In genomic region chr3:69044645-69045399, GRCm38 (mm10) we compare ENCODE assay signal across 8 mouse cellular contexts. TPM values are rescaled to one million over a fixed set of nuclear protein-coding genes. Genes with fewer than 3 reads are reported as not detected.
DNase-seq lines count a peak whose midpoint lies in the region; ATAC-seq and TF ChIP-seq lines count a peak whose summit lies in the region.

Gene Trim59, minus strand, starts transcription at chr3:69044755.

- no peak for TF ChIP-seq CTCF in G1E (IDR thresholded peaks at IDR 0.05; ENCODE audit: low read depth, low read length)
- no peak for TF ChIP-seq CTCF in testis, adult 2 months (IDR thresholded peaks at IDR 0.05; ENCODE audit: control insufficient read depth, insufficient read depth, insufficient replicate concordance, low read depth, low read length)

- peak within 1 kb of the TSS; percentile 86 for H3K9ac ChIP-seq in forebrain, embryonic 15.5 days (replicated peaks)
- peak within 1 kb of the TSS; percentile 88 for H3K9ac ChIP-seq in neural tube, embryonic 14.5 days (replicated peaks; ENCODE audit: low read depth, low read length)

- peak; percentile 82 for DNase-seq in G1E (ENCODE audit: low spot score)
- DNase-seq in cerebellum, adult 11-12 months, result peak; percentile 93
- DNase-seq in heart, postnatal 25 days (ENCODE audit: low spot score), result peak; percentile 83
- peak; percentile 81 to 89 for DNase-seq in layer of hippocampus, adult 18-20 months (ENCODE audit: low spot score in 2 of 2)
- DNase-seq in lung, adult 18-20 months, result peak; percentile 87 to 91

- H3K4me1 ChIP-seq in G1E (ENCODE audit: insufficient read depth, low read depth, low read length), result peaks cover 33% of the 10 kb centered on the region
- H3K4me1 ChIP-seq in forebrain, embryonic 15.5 days, result peaks cover 40% of the 10 kb centered on the region
- 0 out of 2 replicates have a peak, but pooled peaks cover 3% of the 10 kb centered on the region for H3K4me1 ChIP-seq in neural tube, embryonic 14.5 days (ENCODE audit: control insufficient read depth, insufficient read depth, low read length)
- peaks cover 15% of the 10 kb centered on the region for H3K4me1 ChIP-seq in testis, adult 2 months (ENCODE audit: control insufficient read depth, insufficient read depth, low read length)

- peak within 1 kb of the TSS; percentile 96 for H3K27ac ChIP-seq in forebrain, embryonic 15.5 days (replicated peaks)
- H3K27ac ChIP-seq in neural tube, embryonic 14.5 days (ENCODE audit: low read depth, low read length), result peak within 1 kb of the TSS; percentile 84
- peak within 1 kb of the TSS; percentile 77 for H3K27ac ChIP-seq in testis, adult 2 months (ENCODE audit: control insufficient read depth, insufficient read depth, low read depth, low read length)

- peak; percentile 73 for ATAC-seq in G1E (ENCODE audit: extremely low read depth, insufficient number of reproducible peaks, low FRiP score, poor library complexity, severe bottlenecking)
- ATAC-seq in forebrain, embryonic 15.5 days (replicated peaks), result peak; percentile 97
- ATAC-seq in neural tube, embryonic 14.5 days (ENCODE audit: low read depth), result peak; percentile 98

- H3K36me3 ChIP-seq in G1E (replicated peaks), result peaks cover 23% of the 10 kb centered on the region
- 0 out of 2 replicates have a peak, but pooled peaks cover 4% of the 10 kb centered on the region for H3K36me3 ChIP-seq in forebrain, embryonic 15.5 days
- no peaks in the 10 kb centered on the region for H3K36me3 ChIP-seq in neural tube, embryonic 14.5 days (ENCODE audit: control insufficient read depth, insufficient read depth, low read length)
- H3K36me3 ChIP-seq in testis, adult 2 months (ENCODE audit: control insufficient read depth, insufficient read depth, low read length), result no peaks in the 10 kb centered on the region

- WGBS in forebrain, embryonic 15.5 days, result under 1% methylated on average over 80 of the region's 80 CpGs
- WGBS in neural tube, embryonic 14.5 days, result under 1% methylated on average over 73 of the region's 80 CpGs

- intact Hi-C loops in heart, postnatal 25 days (cut with DNase I), result loop anchor here (2.0 kb wide), 1 partner anchor 18 kb away; no protein-coding TSS in a partner anchor

- peak; percentile 72 for TF ChIP-seq POLR2A in testis, adult 2 months (IDR thresholded peaks at IDR 0.05; ENCODE audit: control insufficient read depth, low read depth, low read length)

- no peaks in the 10 kb centered on the region for H3K9me3 ChIP-seq in G1E (replicated peaks)
- H3K9me3 ChIP-seq in forebrain, embryonic 15.5 days, result no peaks in the 10 kb centered on the region
- no peaks in the 10 kb centered on the region for H3K9me3 ChIP-seq in neural tube, embryonic 14.5 days (ENCODE audit: control insufficient read depth, low read length)

- peak within 1 kb of the TSS; percentile 92 for H3K4me2 ChIP-seq in forebrain, embryonic 15.5 days (replicated peaks)
- H3K4me2 ChIP-seq in neural tube, embryonic 14.5 days (ENCODE audit: low read depth, low read length), result peak within 1 kb of the TSS; percentile 93

- no peaks in the 10 kb centered on the region for H3K27me3 ChIP-seq in G1E (ENCODE audit: insufficient read depth, low read length)
- no peaks in the 10 kb centered on the region for H3K27me3 ChIP-seq in forebrain, embryonic 15.5 days
- H3K27me3 ChIP-seq in neural tube, embryonic 14.5 days (ENCODE audit: control insufficient read depth, insufficient read depth, low read length), result no peaks in the 10 kb centered on the region
- no peaks in the 10 kb centered on the region for H3K27me3 ChIP-seq in testis, adult 2 months (ENCODE audit: control insufficient read depth, insufficient read depth, low read length)

- H3K4me3 ChIP-seq in G1E (ENCODE audit: low read depth, low read length), result peak within 1 kb of the TSS; percentile 95
- peak within 1 kb of the TSS; percentile 95 for H3K4me3 ChIP-seq in forebrain, embryonic 15.5 days
- H3K4me3 ChIP-seq in neural tube, embryonic 14.5 days (ENCODE audit: low read depth, low read length), result peak within 1 kb of the TSS; percentile 79
- H3K4me3 ChIP-seq in testis, adult 2 months (ENCODE audit: control insufficient read depth, low read depth, low read length), result peak within 1 kb of the TSS; percentile 97

RNA-seq across cellular contexts. Expression of gene Trim59, which starts in this region (rescaled TPM):
- total RNA-seq in G1E (2014; fragmentation: Nextera tagmentation) (126 and 158 TPM in 2 replicates), G1E (2017) (32.8 and 35.7 TPM in 2 replicates)
- polyA plus RNA-seq in G1E (2012), result 9.6 and 11.1 TPM in 2 replicates
- 85.1 and 85.4 TPM in 2 replicates for polyA plus RNA-seq in forebrain, embryonic 15.5 days (2015; fragmentation: Nextera tagmentation; extraction: Ambion mirVana)
- total RNA-seq in heart, postnatal 25 days (2021), result 1 to 10 TPM; 2.5 to 2.7 TPM
- 10 to 100 TPM; 15.1 to 17.4 TPM for total RNA-seq in layer of hippocampus, adult 18-20 months (2021)
- polyA plus RNA-seq in neural tube, embryonic 14.5 days (2014; fragmentation: Nextera tagmentation; extraction: Ambion mirVana), result 28.0 and 35.7 TPM in 2 replicates
- polyA plus RNA-seq in testis, adult 2 months (2012; rRNA removed), result 7.3 and 9.8 TPM in 2 replicates

Comparison
In these comparisons a context has a peak if more than half of its experiments do, and no peak if none do; other contexts are left out.
1. Peak in every context shown above with its lines: DNase-seq, ATAC-seq, H3K4me3 ChIP-seq and H3K27ac ChIP-seq.
2. RNA of gene Trim59 (total RNA-seq): 32.8 to 158 TPM in G1E and 15.1 to 17.4 TPM in layer of hippocampus, adult 18-20 months; 2.5 to 2.7 TPM in heart, postnatal 25 days; every median in the first group is over 4 times any median in the second.